Mouse (Mus musculus): ENCODE data around the gene Zfp825.
"Not testable (repeated sequence)": the region's sequence is repeated elsewhere in the genome, so short reads cannot be mapped to it uniquely, and the experiment has no call there.

The Zfp825 gene

GRCm38 (mm10) chr13:74493911-74494679 lies at the start of gene Zfp825:
Gene Zfp825 (minus strand): TSS chr13:74493992.
- DNase-seq, result peak; percentile 75 to 79

GRCm38 (mm10) chr13:74535418-74535817 lies 41.6 kb upstream of the Zfp825 start:
- not testable (repeated sequence) for DNase-seq

- peak; percentile 75 to 84 for DNase-seq
Measured at GRCm38 (mm10) chr13:74534864-74535263, 41.1 kb upstream of the Zfp825 start.

- DNase-seq, result peak; percentile 4
Measured at GRCm38 (mm10) chr13:74534096-74534495, 40.3 kb upstream of the Zfp825 start.

GRCm38 (mm10) chr13:74531251-74531650 lies 37.5 kb upstream of the Zfp825 start:
- DNase-seq, result not testable (repeated sequence)

GRCm38 (mm10) chr13:74529372-74529715 lies 35.6 kb upstream of the Zfp825 start:
- DNase-seq, result not testable (repeated sequence)

GRCm38 (mm10) chr13:74528519-74529371 lies 35.0 kb upstream of the Zfp825 start:
- DNase-seq, result not testable (repeated sequence)

GRCm38 (mm10) chr13:74522481-74523237 lies 28.9 kb upstream of the Zfp825 start:
- peak; percentile 68 to 76 for DNase-seq

GRCm38 (mm10) chr13:74522141-74522480 lies 28.3 kb upstream of the Zfp825 start:
- DNase-seq, result not testable (repeated sequence)

- not testable (repeated sequence) for DNase-seq
Measured at GRCm38 (mm10) chr13:74507981-74508380, 14.2 kb upstream of the Zfp825 start.

GRCm38 (mm10) chr13:74502851-74503250 lies 9.1 kb upstream of the Zfp825 start:
- not testable (repeated sequence) for DNase-seq

- DNase-seq, result not testable (repeated sequence)
Measured at GRCm38 (mm10) chr13:74499696-74500095, 5.9 kb upstream of the Zfp825 start.

- not testable (repeated sequence) for DNase-seq
Measured at GRCm38 (mm10) chr13:74484326-74484725, 9.5 kb downstream of the Zfp825 start.

- not testable (repeated sequence) for DNase-seq
Measured at GRCm38 (mm10) chr13:74471468-74471867, 22.3 kb downstream of the Zfp825 start.

GRCm38 (mm10) chr13:74462699-74463385 lies 30.9 kb downstream of the Zfp825 start:
- peak; percentile 88 to 89 for DNase-seq

GRCm38 (mm10) chr13:74462318-74462698 lies 31.5 kb downstream of the Zfp825 start:
- DNase-seq, result peak; percentile 28 to 43

GRCm38 (mm10) chr13:74439895-74440294 lies 53.9 kb downstream of the Zfp825 start:
- peak in 1 of 2 experiments; percentile 2 for DNase-seq

All from cerebellum, postnatal 10 days (tissue).